Mouse (Mus musculus): ENCODE data around the gene Efcab5.

- TF ChIP-seq POLR2A (IDR thresholded peaks at IDR 0.05; ENCODE audit: control insufficient read depth, extremely low read depth, insufficient read depth, low read length, poor library complexity): no peak
- no peak for TF ChIP-seq CTCF (IDR thresholded peaks at IDR 0.05; ENCODE audit: borderline replicate concordance, control insufficient read depth, extremely low read depth, insufficient read depth, low read length, poor library complexity)
Measured at GRCm38 (mm10) chr11:77150806-77151205, 38.0 kb downstream of the Efcab5 start.
